Mouse (Mus musculus): ENCODE measurements around the gene Dpy30. TPM values are rescaled to one million over a fixed set of nuclear protein-coding genes. Genes with fewer than 3 reads are reported as not detected.

Dpy30 gene
- polyA plus RNA-seq, 1 experiment from 2014 or later, result 193 TPM

GRCm38 (mm10) chr17:74291640-74292361 lies 31.9 kb downstream of the Dpy30 start:
- Histone ChIP-seq H3K9me3 (ENCODE audit: control insufficient read depth, low read length) (no peaks in the 10 kb centered on the region), H3K36me3 (ENCODE audit: control insufficient read depth, insufficient read depth, low read length) (no peaks in the 10 kb centered on the region), H3K4me3 (ENCODE audit: low read depth, low read length) (no peak overlapping the region), H3K4me2 (replicated peaks; ENCODE audit: low read depth) (no peak overlapping the region), H3K9ac (ENCODE audit: low read length) (no peak overlapping the region), H3K27ac (replicated peaks) (no peak overlapping the region), H3K27me3 (ENCODE audit: control insufficient read depth, insufficient read depth, low read length) (no peaks in the 10 kb centered on the region), H3K4me1 (replicated peaks; ENCODE audit: control insufficient read depth, insufficient read depth) (no peaks in the 10 kb centered on the region)
- TF ChIP-seq EP300 (optimal IDR thresholded peaks at IDR 0.05), result no peak
- TF ChIP-seq CTCF (IDR thresholded peaks at IDR 0.05; ENCODE audit: low read depth), result no peak
- no peak for ATAC-seq (ENCODE audit: low FRiP score, low TSS enrichment)
- WGBS, result 75% methylated on average over 4 of the region's 4 CpGs
- DNase-seq (ENCODE audit: low spot score), result no peak

DNA sequence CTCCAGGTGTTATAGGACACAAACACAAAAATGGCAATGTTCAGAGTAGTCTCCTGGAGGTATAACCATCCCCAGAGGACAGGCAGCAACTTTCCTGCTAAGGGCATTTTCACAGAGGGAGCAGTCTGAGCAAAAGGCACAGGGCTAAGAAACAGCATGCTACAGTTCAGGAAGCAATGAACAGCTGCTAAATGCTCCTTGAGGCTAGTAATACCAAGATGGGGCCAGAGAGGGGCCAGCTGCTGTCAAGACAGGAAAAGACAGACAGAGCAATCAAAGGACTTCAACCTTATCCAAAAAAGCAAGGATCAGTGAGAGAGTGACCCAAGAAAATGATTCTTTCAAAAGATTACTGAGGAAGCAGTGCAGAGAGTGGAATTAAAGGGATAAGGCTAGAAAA lies 32.9 kb downstream of the Dpy30 start:
- DNase-seq (ENCODE audit: low spot score) (no peak), ATAC-seq (ENCODE audit: low FRiP score, low TSS enrichment) (no peak)
- no peak overlapping the region for H3K4me2 ChIP-seq (replicated peaks; ENCODE audit: low read depth)
- no peak overlapping the region for H3K27ac ChIP-seq (replicated peaks)
- H3K27me3 ChIP-seq (ENCODE audit: control insufficient read depth, insufficient read depth, low read length), result no peaks in the 10 kb centered on the region
- no peaks in the 10 kb centered on the region for H3K36me3 ChIP-seq (ENCODE audit: control insufficient read depth, insufficient read depth, low read length)
- no peaks in the 10 kb centered on the region for H3K4me1 ChIP-seq (replicated peaks; ENCODE audit: control insufficient read depth, insufficient read depth)
- no peak overlapping the region for H3K9ac ChIP-seq (ENCODE audit: low read length)
- no peaks in the 10 kb centered on the region for H3K9me3 ChIP-seq (ENCODE audit: control insufficient read depth, low read length)
- H3K4me3 ChIP-seq (ENCODE audit: low read depth, low read length), result no peak overlapping the region
- TF ChIP-seq CTCF (IDR thresholded peaks at IDR 0.05; ENCODE audit: low read depth) (no peak), EP300 (optimal IDR thresholded peaks at IDR 0.05) (no peak)

- TF ChIP-seq EP300 (optimal IDR thresholded peaks at IDR 0.05), result no peak
- no peak for TF ChIP-seq CTCF (IDR thresholded peaks at IDR 0.05; ENCODE audit: low read depth)
- H3K4me1 ChIP-seq (replicated peaks; ENCODE audit: control insufficient read depth, insufficient read depth), result no peaks in the 10 kb centered on the region
- H3K27ac ChIP-seq (replicated peaks), result no peak overlapping the region
- ATAC-seq (ENCODE audit: low FRiP score, low TSS enrichment) (no peak), DNase-seq (ENCODE audit: low spot score) (no peak)
- H3K4me3 ChIP-seq (ENCODE audit: low read depth, low read length), result no peak overlapping the region
- H3K9me3 ChIP-seq (ENCODE audit: control insufficient read depth, low read length), result no peaks in the 10 kb centered on the region
- 59% methylated on average over 3 of the region's 3 CpGs for WGBS
- no peak overlapping the region for H3K9ac ChIP-seq (ENCODE audit: low read length)
- no peak overlapping the region for H3K4me2 ChIP-seq (replicated peaks; ENCODE audit: low read depth)
- no peaks in the 10 kb centered on the region for H3K27me3 ChIP-seq (ENCODE audit: control insufficient read depth, insufficient read depth, low read length)
- no peaks in the 10 kb centered on the region for H3K36me3 ChIP-seq (ENCODE audit: control insufficient read depth, insufficient read depth, low read length)
Measured at GRCm38 (mm10) chr17:74290198-74290597, 33.5 kb downstream of the Dpy30 start.

DNA sequence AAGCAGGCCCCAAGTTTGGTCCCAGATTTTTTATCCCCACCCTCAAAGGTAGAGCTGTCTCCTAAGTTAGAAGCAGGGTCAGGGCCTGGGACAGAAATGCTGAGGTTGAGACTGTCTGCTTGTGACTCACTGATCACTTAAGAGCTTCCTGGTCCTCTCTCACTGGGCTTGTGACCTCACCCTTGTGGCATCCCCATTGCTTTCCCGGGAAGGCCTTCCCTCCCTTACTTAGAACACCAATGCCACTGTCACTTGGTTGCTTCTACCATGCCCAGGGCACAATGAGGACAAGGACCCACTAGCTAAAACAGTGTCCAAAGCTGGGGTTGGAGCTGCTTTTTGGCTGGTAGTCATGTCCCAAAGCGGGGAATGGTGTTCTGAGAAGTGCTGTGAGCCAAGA lies 35.1 kb downstream of the Dpy30 start:
- H3K27ac ChIP-seq (replicated peaks), result no peak overlapping the region
- DNase-seq (ENCODE audit: low spot score), result no peak
- WGBS, result 87% methylated on average over 2 of the region's 2 CpGs
- no peaks in the 10 kb centered on the region for H3K9me3 ChIP-seq (ENCODE audit: control insufficient read depth, low read length)
- ATAC-seq (ENCODE audit: low FRiP score, low TSS enrichment), result 0 out of 2 replicates have a peak, but pooled peaks have one; percentile 30
- H3K4me3 ChIP-seq (ENCODE audit: low read depth, low read length), result no peak overlapping the region
- no peaks in the 10 kb centered on the region for H3K36me3 ChIP-seq (ENCODE audit: control insufficient read depth, insufficient read depth, low read length)
- H3K27me3 ChIP-seq (ENCODE audit: control insufficient read depth, insufficient read depth, low read length), result no peaks in the 10 kb centered on the region
- TF ChIP-seq EP300 (optimal IDR thresholded peaks at IDR 0.05) (no peak), CTCF (IDR thresholded peaks at IDR 0.05; ENCODE audit: low read depth) (no peak)
- H3K4me2 ChIP-seq (replicated peaks; ENCODE audit: low read depth), result no peak overlapping the region
- no peaks in the 10 kb centered on the region for H3K4me1 ChIP-seq (replicated peaks; ENCODE audit: control insufficient read depth, insufficient read depth)
- no peak overlapping the region for H3K9ac ChIP-seq (ENCODE audit: low read length)

- no peak overlapping the region for H3K9ac ChIP-seq (ENCODE audit: low read length)
- TF ChIP-seq CTCF (IDR thresholded peaks at IDR 0.05; ENCODE audit: low read depth) (no peak), EP300 (optimal IDR thresholded peaks at IDR 0.05) (no peak)
- DNase-seq (ENCODE audit: low spot score), result no peak
- no peak overlapping the region for H3K4me2 ChIP-seq (replicated peaks; ENCODE audit: low read depth)
- 63% methylated on average over 4 of the region's 4 CpGs for WGBS
- H3K4me1 ChIP-seq (replicated peaks; ENCODE audit: control insufficient read depth, insufficient read depth), result no peaks in the 10 kb centered on the region
- H3K27ac ChIP-seq (replicated peaks), result peak overlapping the region; percentile 65; the same call in 1 of the 2 replicates
- no peaks in the 10 kb centered on the region for H3K27me3 ChIP-seq (ENCODE audit: control insufficient read depth, insufficient read depth, low read length)
- no peaks in the 10 kb centered on the region for H3K9me3 ChIP-seq (ENCODE audit: control insufficient read depth, low read length)
- H3K4me3 ChIP-seq (ENCODE audit: low read depth, low read length), result no peak overlapping the region
- H3K36me3 ChIP-seq (ENCODE audit: control insufficient read depth, insufficient read depth, low read length), result no peaks in the 10 kb centered on the region
- ATAC-seq (ENCODE audit: low FRiP score, low TSS enrichment), result no peak; the same call in none of the 2 replicates
Measured at GRCm38 (mm10) chr17:74286140-74286730, 37.5 kb downstream of the Dpy30 start.

- Histone ChIP-seq H3K27ac (replicated peaks) (peak overlapping the region; percentile 65; the same call in 1 of the 2 replicates), H3K4me3 (ENCODE audit: low read depth, low read length) (no peak overlapping the region), H3K9ac (ENCODE audit: low read length) (no peak overlapping the region), H3K27me3 (ENCODE audit: control insufficient read depth, insufficient read depth, low read length) (no peaks in the 10 kb centered on the region), H3K36me3 (ENCODE audit: control insufficient read depth, insufficient read depth, low read length) (no peaks in the 10 kb centered on the region), H3K4me1 (replicated peaks; ENCODE audit: control insufficient read depth, insufficient read depth) (no peaks in the 10 kb centered on the region), H3K4me2 (replicated peaks; ENCODE audit: low read depth) (no peak overlapping the region), H3K9me3 (ENCODE audit: control insufficient read depth, low read length) (no peaks in the 10 kb centered on the region)
- peak; percentile 68 for ATAC-seq (ENCODE audit: low FRiP score, low TSS enrichment)
- no peak for DNase-seq (ENCODE audit: low spot score)
- WGBS, result 56% methylated on average over 2 of the region's 2 CpGs
- no peak for TF ChIP-seq CTCF (IDR thresholded peaks at IDR 0.05; ENCODE audit: low read depth)
- no peak for TF ChIP-seq EP300 (optimal IDR thresholded peaks at IDR 0.05)
Measured at GRCm38 (mm10) chr17:74285730-74286129, 38.0 kb downstream of the Dpy30 start.

Data from stomach, postnatal 0 days (tissue).